Mouse (Mus musculus) adrenal gland, adult 18-20 months (tissue): Measurements from ENCODE around the gene Thsd7a. TPM values are rescaled to one million over a fixed set of nuclear protein-coding genes. Genes with fewer than 3 reads are reported as not detected.

Experiments
- DNase-seq, 2 experiments: peaks; one replicate each; pipeline ENCODE4 v3.0.0; 2021 to 2022; ENCODE audit warnings: low spot score in 2 of 2
- long read RNA-seq, 2 experiments: library from polyadenylated mRNA; stranded (forward); transcript quantifications; one replicate each; pipeline ENCODE4 v2.0.0; 2021
- total RNA-seq, 2 experiments: library from RNA; stranded (reverse); gene quantifications; 1 replicate in 1 of 2; 2 replicates in 1 of 2; pipeline ENCODE4 v1.2.3; 2021

Thsd7a gene
- 10 to 100 TPM in 1 of 2 experiments, 1 to 10 TPM in 1; 9.3 to 11.1 TPM for total RNA-seq
- long read RNA-seq, experiment 1, partial matches to known transcripts: 1 of 2 reads
- long read RNA-seq, experiment 1, other reads (novel, unspliced or antisense): 1 of 2 reads
- long read RNA-seq, experiment 2, partial matches to known transcripts: 13 of 14 reads
- long read RNA-seq, experiment 2, other reads (novel, unspliced or antisense): 1 of 14 reads

DNA sequence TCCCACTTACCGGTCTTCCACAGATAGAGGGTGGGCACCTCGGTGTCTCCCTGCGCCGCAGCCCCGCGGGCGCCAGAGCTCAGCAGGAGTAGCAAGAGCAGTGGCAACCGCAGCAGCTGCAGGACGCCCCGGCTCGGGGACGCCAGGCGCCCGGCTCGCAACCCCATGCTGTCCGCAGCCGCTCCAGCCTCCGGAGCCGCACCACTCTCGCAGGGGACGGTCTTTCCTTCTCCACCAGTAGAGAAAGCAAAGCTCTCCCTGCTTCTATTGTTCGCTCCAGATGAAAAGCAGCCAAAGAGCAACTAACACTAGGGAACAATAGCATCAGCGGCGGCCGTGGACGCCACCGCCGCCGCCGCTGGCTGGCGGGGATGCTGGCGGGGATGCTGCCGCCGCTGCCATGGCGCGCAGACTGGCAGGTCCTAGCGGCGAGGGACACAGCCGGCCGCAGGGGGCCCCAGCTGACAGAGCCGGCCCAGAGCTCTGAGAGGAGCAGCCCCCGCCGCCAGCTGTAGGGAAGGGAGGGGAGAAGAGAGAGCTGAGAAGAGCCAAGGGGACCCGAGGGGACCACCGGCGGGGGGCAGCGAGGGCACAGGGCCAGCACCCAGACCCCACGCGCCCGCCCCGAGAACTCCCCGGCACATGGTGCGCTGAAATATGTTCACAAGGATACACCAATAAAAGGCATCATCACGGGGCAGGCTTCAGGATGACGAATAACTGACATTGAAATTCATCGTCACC is at the start of gene Thsd7a:
Gene Thsd7a, minus strand, starts transcription at position 624 of the 744 bp plus-strand sequence.
- DNase-seq: peak; percentile 46 to 51

DNA sequence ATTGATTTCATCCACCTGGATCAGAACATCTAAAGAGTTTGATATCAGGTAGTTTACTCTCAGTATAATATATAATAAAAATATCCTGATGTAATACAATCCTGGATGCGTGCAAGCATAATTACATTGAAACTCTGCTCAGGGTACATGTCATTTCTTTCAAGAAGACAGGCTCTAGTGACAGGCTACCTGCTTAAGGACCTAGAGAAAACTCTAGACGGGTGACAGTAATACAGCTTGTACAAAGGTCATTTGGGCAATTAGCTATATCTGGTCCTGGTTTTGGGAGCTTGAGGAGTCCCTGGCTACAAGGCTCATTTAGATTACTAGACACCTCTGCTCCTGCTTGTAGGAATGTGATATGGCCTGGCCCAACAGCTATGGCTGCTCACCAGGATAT is 37.9 kb upstream of the Thsd7a start:
- no peak for DNase-seq

DNA sequence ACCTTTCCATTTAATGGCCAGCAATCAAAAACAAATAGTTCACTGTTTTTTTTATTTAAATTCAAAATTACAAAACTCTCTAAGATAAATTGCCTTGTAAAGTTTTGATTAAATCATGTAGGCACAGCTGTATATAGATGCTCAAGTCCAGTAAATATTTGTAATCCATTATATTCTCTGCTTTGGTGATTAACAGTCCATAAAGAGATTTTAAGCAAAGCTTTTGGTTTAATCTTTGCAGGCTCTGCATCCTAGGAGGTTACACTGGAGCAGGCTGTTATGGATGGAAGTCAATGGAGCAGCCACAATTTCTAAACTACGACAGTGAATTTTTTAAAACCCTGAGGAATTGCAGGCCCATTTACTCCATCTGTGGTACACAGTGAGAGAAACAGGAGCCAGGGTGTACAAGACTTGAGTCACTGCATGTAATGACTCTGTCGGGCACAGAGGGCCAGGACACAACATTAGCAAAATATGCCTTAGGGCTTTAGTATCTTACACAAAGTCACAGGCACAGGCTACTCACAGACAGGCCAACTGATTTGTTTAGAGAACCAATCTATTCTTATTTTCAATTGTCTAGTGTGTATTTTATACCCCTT is 37.3 kb upstream of the Thsd7a start:
- no peak for DNase-seq

DNA sequence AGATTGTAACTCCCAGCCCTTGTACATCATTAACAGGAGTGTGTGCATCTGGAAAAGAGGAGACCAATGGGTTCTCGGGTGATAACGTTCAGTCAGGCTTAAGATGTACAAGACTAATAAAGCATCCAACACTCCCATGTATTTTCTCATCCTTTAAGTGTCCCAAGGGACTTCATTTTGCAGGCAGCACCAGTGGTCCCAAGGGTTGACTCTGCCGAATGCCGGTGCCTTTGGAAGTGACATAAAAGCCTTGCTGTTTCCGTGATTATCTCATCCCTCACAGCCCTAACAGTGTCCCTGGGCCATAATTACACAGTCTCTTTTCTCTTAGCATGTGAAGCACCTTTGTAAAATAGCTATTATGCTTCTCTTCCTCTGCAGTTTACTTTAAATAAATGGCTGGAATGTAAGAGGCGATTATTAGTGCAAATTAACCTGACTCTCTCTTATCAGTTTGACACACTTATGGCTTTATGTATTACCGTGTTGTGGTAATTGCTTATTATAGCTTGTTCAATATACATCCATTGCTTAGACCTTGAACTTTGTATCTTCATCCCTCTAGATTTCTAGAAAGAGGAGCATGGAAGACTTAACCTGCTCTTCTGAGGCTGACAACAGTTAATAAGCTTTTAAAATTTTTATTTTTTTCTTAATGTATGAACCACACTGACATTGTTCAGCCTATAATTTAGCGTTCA is 35.9 kb upstream of the Thsd7a start:
- DNase-seq: no peak

DNA sequence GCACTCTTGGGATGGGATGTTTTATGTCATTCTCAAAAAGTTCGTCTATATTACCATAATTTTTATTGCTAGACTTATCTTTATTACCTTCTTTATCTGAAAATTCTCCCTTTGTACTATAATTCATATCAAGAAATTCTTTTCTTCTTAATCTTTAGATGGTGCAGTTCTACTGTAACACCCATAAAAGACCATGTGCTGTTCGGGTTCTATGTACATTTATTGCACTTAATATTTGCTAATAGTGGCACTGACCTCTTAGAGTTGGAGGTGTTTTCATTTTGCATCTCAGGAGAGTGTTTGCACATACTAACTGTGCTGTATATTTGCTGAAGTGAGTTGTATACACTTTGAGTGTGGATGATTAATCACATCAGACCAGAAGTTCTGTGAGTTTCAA is 23.6 kb upstream of the Thsd7a start:
- DNase-seq: no peak

DNA sequence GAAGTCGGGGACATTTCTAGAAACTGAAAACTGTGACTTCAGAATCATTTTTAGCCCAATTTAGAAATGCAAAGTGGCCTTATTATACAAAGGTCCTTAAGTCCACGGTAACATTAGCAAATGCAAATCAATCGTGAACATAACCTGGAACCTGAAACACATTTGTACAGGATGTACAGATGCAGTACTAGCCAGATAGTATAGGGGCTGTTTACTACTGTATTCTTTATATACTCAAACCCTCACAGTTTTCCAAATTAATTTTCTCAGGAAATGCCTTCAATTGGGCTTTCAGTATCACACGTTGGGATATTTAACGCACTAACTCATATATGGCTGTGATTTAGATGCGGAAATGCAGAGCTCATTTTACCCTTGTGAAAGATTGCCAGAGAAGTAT is 16.0 kb upstream of the Thsd7a start:
- no peak for DNase-seq

DNA sequence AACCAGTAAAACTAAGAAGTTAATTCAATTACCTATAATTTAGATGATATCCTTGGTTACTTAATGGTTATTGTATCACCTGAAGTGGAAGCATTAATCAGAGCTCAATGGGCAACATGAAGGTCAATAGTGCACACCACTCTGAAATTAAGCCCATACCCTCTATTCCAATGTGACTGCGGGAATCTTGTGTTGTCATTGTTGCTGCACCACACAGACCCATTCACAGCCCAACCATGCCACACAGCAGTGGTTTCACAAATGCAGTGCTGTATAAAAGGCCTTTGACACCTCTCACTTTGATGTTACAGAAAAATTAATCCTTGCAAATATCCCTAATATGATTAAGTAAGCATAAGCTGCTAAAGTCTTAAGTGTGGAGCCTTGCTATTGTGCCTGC is 15.4 kb upstream of the Thsd7a start:
- DNase-seq: no peak

DNA sequence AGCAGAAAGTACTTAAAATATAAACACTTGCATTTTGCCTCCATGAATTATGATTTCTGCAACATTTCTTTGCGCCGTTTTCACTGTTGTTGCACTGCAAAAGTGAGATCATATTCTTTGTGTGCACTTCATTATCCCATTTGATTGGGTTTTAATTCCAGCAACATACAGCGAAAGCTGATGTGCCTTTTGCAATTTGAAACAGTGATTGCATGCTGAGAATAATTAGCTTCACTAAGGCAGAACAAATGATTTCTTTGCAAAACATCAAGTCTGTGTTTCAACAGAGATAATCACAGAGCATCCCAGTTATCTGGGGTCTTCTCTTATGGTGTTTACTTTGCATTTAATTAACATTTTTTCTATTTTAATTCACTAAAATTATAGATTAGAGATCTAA is 14.6 kb upstream of the Thsd7a start:
- no peak for DNase-seq

DNA sequence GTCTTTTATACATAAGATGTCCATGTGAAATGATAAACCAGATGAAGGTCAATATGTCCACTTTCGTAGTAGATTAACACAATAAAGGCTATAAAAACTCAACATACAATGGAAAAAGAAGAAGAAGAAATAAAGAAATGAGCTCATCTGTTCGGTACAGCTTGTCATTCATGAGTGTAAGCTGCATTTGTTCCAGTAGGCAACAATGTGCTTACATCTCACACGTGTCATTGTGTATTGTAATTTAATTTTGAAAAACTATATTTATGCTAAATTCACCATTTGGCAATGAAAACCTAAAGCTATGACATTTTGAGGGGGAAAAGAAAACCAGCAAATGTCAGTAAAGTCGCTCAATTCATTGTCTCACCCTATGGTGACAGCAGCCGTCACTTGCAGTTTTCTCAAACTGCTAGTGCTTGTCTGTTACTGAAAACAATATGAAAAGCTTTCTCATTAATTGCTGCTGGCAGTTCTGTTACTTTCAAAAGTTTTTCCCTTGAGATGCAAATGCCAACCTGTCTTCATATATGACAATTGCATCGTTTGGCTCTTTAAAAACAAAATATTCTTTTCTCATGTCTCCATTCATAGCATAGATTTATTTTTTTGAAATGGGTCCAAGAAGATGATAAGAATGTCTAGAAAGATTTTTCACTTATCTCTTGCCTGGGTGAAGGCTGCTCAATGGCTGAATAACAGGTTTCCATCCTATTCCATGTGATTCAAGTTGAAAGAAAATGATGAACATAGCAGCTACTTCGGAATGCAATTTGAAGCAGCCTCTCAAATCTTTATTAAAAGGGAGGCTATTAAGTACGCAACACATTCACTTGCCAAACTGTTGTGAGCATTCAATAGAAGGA is 10.4 kb upstream of the Thsd7a start:
- no peak for DNase-seq

DNA sequence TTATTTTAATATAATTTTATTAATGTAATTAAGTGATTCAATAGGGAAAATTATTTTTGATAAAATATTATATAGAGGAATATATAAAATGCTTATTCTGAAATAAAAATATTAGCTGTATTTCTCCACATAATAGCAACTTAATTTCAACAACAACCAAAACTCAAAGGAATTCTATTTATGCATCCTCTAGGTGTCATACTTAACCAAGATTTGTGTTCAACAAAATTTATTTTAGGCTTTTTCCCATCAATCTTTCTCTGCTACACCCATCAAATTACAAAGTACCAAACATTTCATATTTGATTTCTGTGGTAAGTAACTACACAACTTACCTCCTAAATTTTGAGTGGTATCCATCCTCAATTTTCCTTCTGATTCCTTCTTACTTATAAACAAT is 3.1 kb upstream of the Thsd7a start:
- DNase-seq: no peak

DNA sequence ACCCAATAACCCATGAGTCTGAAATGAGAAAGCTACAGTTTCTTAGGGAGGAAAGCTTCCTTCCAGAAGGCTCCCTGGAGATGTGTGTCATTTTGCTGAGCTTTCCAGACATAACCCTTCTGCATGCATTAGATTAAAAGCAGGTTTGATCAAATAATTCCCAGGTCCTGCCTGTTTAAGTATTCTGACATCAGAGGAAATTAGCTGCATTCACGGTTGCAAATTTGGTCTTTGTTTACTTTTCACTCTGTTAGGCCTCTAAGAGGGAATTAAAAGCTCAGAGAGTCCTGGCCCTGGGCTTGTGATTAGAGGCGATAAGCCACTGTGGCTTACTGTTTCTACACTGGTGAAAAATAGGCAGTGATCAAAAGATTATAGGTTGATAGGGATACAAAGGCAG is 1.2 kb upstream of the Thsd7a start:
- no peak for DNase-seq

DNA sequence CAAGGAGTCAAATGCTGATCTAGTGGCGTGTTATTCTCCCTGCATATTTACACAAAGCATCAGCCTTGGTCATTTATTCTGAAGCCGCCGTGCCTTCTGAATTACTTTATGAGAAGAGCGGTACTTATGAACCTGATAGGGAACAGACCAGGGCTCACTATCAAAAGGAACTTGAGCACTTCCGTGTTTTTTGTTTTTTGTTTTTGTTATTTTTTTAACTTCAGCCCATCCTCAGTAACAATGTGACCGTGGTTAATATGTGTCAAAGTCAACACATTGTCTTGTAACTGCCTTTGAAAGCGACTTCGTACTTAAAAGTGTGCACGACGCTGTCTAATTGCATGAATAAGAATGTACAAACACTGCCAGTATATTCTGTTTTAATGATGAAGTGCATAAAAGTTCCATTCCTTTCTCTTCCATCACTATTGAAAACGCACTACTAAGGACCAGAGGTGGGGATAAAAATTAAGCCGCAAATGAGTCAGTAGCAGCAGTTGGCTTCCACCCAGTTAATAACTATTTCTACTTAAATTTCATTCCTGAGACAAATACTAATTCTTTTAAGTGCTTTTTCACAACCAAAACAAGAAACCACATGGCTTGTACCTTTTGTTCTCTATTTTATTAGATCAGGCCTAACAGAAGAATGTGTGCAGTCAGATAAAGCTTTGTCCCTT is 461 bp upstream of the Thsd7a start:
- no peak for DNase-seq

DNA sequence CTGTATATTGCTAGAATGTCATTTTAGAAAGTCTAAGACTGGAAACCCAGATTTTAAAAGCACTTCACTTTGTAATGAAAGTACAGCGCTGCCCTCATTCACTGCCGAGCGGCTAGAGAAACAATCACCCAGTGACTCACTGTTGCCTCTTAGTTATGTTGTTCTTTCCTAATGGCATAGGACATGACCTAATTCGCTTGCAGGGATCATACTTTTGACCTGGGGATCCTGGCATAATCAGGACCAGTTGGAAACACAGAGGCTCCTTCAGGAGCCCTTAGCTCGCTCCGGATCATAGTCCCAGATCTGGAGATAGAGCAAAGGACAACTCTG is 790 bp downstream of the Thsd7a start:
- no peak for DNase-seq

DNA sequence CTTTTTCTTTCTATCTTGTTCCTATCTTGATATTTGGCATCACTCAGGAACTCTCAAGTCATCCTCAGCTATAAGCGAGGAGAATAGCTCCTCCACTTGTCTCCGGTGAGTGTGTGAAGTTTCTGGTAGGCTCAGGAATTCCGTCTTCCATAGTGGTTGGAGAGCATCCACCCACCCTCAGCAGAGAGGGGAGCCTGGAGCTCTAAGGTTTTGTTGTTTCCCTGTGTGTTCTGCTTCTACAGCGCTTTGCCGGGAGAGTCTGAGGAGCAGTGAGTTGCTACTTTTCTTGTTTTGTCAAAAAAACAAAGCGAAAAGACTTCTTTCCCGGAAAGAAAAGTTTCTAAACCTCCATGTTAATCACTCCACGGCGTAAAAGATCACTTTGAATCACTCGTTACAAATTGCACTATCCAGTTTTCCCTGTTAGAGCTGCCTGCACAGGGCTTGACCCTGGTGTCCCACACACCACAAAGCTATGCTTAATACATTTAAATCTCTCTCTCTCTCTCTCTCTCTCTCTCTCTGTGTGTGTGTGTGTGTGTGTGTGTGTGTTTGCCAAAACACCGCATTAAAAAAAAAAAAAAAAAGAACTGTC is 1.3 kb downstream of the Thsd7a start:
- DNase-seq: no peak

DNA sequence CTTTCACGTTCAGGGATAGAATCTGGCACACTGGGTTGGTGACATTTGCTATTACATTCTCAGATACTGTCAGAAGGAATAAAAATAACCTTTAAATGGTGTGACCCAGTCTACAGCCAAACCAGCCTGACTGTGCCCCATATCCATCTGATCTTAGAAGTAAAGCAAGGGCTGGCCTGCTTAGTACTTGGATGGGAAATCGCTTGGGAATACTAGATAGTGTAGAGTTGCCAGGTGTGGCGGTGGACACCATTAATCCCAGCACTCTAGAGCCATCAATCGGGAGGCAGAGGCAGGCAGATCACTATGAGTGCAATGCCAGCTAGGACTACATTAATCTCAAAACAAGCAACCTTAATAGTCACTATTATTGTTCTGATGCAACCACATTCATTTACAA is 6.4 kb downstream of the Thsd7a start:
- DNase-seq: no peak

DNA sequence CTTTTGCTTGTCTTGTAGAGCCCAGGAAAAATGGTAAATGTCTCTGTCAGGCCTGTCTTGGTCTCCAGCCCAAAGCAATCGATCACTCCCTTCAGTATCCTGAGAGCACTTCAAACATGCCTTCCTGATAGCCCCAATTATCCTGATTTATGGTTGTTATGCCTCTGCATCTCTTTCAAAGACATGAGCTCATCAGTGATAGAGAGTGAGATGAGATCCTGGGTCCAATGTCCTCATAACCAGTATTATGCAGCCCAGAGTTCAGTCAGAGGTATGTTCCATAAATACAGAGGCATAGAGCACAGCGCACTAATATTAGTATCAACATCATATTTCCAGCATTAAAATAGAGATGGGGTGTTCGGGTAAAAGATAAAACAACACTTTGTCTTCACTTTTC is 15.3 kb downstream of the Thsd7a start:
- no peak for DNase-seq

DNA sequence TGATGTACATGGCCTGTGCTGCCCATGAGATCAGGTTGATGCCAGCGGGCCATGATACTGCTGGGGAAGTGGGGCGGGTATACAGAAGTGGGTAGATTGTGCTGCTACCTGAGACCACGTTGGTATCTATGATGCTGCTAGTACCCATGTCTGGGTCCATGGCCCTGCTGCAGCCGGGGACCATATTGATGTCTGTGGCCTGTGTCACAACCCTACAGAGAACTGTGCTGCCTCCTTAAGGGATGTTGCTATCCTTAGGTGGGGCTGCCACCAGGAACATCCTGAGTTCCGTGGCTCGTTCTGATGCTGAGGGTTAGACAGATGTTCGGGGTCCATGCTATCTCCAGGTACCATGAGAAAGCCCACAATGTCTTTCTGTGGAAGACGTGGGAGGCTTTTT is 33.1 kb downstream of the Thsd7a start:
- DNase-seq: no peak

DNA sequence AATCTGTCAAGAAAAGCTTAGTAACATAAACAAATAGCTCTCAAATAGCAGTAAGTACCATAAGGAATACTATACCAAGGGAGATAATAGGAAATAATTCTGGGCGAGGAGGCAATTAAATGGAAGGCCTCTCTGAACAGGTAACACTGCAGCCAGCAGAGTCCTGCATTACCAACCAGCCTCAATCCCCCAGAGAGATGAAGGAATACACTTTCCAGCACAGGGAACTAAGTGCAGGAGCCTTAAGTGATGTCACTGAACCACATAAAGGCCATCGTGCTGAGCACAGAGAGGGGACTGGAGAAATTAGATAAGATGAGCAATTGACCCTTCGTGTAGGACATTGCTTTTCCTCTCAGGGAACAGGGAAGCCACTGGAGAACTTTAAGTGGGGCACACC is 36.6 kb downstream of the Thsd7a start:
- no peak for DNase-seq

DNA sequence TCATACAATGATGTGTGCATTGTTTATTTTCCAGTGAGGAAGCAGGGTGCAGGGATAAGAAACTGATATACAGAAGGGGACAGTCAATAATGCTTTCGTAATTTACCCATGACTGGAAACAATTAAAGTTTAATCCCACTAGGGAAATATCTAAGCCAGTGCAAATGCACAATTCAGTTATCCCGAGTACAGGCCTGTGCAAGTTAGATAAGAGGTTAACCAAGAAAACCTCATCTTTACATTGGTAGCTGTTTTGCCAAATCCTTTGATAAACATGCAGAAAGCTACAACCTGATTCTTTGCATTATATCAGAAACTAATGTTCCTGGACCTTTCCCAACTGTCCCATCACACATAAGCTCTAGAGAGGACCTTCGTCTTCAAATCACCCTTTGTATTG is 46.3 kb downstream of the Thsd7a start:
- DNase-seq: no peak

DNA sequence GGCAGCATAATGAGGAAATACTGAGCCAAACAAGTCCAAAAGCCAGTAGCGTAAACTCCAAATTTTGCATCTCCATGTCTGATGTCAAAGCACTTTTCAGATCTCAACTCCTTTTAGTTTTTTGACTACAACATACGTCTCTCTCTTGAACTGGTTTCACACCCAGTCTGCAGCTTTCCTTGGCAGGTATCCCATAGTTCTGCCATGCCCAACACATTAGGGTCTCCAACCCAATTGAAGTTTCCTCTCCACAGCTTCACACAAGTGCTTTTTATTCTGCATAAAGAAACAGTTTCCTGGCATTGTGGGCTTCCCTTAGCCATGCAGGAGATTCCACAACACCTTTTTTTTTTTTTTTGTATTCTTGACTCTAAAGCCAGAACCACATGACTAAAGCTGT is 50.1 kb downstream of the Thsd7a start:
- DNase-seq: no peak
